Mouse (Mus musculus): ENCODE measurements around the gene Foxp1.

DNA sequence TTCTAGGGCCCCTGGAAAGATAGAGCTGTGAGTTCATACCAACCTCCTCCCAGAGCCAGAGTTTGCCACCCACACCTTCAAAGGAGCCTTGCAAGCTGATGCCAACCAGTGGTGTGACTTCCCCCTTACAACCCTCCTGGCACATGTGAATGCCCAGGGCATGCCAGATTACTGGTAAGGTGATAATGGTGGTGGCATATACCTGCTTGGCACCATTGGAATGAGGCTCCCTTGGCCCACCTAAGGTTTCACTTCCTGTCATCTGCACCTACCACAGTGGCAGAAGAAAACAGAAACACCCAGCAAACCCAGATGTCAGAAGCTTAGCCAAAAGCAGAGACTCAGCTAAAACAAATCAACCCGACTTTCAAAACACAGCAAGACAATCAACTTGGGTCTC, 18.8 kb downstream of the Foxp1 start:
- TF ChIP-seq CTCF (IDR thresholded peaks at IDR 0.05; ENCODE audit: borderline replicate concordance, extremely low read depth, insufficient read depth, insufficient read length) (no peak), POLR2A (IDR thresholded peaks at IDR 0.05; ENCODE audit: borderline replicate concordance, extremely low read depth, insufficient read depth, insufficient read length, poor library complexity, severe bottlenecking) (no peak)

Data from brain, embryonic 14.5 days (tissue).